Mouse (Mus musculus): ENCODE results near the gene Arhgap32.

GRCm38 (mm10) chr9:32223739-32224529 lies 108.0 kb downstream of the Arhgap32 start:
- TF ChIP-seq POLR2A (IDR thresholded peaks at IDR 0.05; ENCODE audit: borderline replicate concordance, extremely low read depth, insufficient read depth, insufficient read length, poor library complexity, severe bottlenecking), result no peak
- no peak for TF ChIP-seq CTCF (IDR thresholded peaks at IDR 0.05; ENCODE audit: borderline replicate concordance, extremely low read depth, insufficient read depth, insufficient read length)
